Mouse (Mus musculus): Measurements from ENCODE around the gene Rgs14.

Rgs14 gene

DNA sequence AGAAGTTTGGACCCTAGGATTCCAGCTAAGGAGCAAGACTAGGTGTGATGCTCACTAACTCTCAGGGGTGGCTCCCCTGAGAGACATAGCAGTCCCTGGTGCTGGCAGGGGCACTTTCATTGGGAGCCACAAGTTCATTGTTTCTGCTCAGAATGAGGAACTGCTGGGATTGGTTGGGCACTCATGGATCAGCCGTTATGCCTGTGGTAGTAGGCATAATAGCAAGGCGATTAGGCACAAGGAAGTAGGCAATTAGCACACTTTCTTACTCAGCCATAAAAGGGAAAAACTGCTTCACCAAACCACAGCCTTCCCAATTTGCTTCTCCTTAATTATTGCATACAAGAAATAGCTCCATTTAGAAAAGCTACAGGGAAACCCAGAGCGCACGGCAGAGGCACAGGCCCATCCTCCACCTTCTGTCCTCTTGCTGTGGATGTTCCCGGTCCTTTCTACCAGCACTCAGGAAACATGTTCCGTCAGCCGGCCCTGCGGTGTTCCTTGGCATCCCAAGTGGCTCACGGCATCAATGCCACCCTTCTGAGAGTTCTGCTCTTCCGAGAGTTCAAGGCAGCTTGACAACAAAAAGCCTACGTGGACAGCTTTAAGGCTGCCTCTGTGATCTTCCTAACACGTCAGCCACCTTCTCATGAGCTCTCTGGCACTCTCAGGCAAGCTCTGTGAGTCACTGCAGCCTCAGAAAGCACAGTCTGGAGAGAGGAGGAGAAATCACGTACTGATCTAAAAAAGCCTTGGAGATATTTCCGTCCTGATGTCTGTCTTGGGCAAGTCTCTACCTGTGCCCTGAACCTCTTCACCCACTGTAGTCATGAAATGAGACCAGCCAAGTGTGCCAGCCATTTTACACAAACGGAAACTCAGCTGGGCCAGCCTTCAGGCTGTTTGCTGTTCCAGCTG is 34.7 kb downstream of the Rgs14 start:
- DNase-seq (ENCODE audit: low read depth, low spot score): no peak

DNA sequence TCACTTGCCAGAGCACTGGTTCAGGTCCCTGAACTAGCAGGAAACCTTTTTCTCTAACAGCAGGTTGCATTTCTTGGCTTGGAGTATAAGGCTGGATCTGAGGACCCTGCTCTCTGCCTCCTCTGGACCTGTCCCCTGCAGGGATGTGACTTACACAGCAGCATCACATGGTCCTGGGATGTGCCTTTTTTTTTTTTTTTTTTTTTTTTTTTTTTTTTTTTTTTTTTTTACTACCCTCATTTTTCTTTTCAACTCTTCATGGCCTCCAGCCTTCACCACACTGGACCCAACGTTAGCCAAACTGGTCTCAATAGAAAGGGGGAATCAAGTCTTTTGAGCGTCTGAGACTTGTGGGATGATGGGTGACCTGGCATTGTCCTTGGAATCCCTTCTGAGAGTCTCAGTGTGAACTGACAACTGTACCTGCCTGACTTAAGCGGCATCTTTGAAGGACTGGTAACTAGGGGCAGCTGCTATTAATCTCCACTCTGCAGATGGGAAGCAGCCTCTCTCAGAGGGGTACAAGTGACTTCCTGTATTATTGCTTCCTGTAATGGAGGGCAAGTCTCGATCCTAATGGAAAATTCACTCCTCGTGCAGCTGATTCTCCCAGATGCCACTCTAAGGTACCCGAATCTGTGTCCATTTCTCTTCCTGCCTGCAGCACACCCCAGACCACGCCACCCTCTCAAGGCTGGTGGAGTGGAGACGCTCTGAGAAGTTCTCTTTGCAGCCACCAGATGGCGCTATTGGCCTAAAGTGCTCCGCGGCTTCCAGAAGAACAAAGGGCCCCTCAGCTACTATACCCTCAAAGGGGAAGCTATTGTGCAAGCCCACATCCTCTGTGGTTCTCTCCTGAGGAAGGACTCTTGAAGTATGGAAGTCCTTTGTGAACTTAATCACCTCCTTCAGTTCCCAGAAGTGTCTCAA is 35.6 kb downstream of the Rgs14 start:
- DNase-seq (ENCODE audit: low read depth, low spot score): peak; percentile 92

DNA sequence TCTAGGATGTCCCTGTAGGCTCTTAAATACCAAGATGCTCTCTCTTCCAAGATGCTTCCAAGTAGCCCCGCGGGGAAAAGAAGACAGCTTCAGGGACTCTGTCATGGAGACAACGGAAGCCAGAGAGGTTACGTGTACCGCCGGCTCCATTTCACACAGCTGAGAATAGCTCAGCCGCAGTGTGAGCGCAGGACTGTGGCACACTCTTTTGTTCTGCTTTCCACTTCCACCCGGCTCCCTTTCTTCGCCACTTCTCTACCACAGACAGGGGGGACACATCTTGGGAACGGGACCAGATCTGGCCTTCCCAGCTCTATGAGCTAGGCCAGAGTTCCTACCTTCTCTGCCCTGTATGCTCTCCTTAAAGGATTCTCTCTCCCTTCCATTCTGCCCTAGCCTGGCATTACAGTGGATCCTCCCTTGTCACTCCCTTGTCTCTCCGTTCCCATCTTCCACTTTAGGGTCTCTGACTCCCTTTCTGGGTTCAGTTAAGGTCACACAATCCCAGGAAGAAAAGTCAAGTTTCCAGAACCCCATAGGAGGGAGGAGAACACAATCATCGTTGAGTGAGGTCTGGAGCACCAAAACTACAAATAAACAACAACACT is 36.4 kb downstream of the Rgs14 start:
- no peak for DNase-seq (ENCODE audit: low read depth, low spot score)

DNA sequence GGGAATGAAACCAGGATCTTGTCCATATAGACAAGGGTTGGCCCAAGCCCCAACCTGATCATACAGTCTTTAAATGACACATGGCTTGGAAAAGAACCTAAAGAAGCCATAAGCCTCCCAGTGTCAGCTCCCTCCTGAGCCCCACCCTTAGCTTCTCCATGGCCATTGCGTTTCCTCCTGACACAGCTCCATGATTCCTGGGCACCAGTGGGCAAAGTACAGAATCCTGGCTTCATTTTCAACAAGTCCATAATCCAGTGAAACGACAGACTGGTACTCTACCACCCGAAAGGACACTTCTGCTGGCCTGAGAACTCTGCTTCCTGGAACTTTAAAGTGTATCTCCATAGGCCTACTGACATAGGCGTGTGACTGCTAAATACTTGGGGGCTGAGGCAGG is 37.8 kb downstream of the Rgs14 start:
- no peak for DNase-seq (ENCODE audit: low read depth, low spot score)

DNA sequence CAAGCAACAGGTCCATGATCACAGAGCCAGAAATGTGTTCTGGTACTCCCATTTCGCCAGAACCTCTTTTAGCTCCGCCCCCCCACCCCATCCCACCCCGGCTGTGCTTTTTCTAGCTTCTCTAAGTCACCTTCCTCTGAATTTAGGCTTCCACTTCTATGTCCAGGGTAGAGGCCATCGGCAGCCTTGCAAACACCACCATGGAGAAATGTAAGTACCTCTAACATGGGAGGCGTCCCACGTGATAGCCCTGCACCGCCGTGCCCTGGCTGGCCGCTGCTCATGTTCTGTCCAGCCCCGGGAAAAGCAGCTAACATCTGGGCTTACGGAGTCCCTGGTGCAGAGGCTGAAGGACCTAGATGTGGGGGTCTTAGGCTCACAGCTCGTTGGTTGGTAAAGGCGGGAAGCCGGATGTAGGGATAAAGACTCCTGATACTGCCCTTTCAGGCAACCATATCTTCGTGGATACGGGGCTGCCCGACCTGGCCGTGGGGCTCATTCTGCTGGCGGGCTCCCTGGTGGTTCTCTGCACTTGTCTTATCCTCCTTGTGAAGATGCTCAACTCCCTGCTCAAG is 39.1 kb downstream of the Rgs14 start:
- DNase-seq (ENCODE audit: low read depth, low spot score): no peak

DNA sequence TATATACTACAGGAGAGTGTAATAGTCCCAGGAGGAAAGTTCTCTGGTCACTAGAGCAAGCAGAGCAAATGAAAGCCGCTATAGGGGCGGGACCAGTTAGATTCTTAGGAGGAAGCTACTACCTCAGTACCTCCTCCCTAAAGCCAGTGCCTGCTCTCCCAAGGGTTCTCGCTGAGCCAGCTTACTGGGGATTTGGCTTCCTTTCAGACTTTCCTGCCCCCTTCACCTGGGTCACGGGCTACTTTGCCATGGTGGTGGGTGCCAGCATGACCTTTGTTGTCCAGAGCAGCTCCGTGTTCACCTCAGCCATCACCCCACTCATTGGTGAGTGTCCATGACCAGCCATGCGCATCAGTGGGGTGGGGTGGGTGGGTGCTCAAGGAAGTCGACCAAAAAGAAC is 42.3 kb downstream of the Rgs14 start:
- DNase-seq (ENCODE audit: low read depth, low spot score): no peak

DNA sequence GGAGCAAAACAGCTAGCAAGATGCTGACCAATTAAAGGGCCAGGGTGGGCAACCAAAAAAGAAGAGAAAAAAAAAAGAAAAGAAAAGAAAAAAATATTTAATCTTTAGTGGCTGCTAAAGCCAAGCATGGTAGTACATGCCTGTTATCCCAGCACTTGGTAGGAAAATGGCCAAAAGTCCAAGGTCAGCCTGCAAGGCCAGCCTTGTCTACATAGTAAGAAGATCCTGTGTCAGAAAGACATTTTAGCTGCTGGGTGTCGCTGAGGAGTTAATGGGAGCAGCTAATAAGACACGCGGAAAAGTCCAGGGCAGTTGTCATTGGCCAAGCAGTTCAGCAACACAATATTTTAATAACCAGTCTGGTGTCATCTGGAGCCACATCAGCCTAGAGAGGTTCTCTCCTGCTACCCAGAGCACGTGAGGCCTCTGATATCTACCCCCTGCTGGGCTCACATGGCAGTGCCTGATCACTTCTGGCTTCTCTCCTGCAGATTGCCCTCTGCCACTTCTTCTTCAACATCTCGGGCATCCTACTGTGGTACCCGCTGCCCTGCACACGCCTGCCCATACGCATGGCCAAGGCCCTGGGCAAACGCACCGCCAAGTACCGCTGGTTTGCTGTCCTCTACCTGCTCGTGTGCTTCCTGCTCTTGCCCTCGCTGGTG is 43.2 kb downstream of the Rgs14 start:
- no peak for DNase-seq (ENCODE audit: low read depth, low spot score)

DNA sequence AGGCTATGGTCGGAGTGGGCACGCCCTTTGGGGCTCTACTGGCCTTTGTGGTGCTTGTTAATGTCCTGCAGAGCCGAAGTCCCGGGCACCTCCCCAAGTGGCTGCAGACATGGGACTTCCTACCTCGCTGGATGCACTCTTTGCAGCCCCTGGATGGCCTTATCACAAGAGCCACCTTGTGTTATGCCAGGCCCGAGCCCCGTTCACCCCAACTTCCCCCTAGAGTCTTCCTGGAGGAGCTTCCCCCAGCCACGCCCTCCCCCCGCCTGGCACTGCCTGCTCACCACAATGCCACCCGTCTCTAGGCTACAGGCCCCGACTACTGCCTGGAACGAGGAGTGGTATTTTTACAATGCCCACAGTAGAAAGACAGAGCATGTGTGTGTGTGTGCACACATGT is 43.8 kb downstream of the Rgs14 start:
- no peak for DNase-seq (ENCODE audit: low read depth, low spot score)

DNA sequence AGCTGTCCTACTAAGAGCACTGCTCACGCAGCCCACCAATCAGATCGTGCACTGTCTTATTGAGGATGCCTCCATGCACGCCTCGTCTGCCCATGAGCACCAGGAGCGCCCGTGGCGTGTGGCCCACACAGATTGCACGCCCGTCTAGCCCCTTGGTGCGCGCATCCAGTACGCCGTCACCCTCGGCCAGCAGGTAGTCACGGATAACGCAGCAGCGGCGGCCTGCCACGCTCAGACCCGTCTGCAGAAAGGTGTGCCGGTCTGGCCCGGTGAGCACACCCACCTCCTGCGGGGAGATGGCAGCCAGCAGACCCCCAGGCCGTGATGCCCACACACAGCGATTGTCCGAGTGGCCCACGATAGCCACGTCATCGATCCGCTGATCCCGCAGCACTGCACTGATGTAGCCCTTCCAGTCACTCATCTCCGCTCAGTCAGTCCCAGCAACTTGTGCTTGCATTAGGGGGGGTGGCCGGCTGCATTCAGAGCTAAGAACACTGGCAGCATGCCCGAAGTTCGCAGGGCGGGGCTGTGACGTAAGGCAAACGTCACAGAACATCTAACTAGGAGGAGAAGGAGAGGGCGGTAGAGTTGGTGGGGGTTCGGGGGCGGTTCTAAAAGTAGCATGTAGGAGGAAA is 45.3 kb downstream of the Rgs14 start, which contains the start of gene Pfn3:
TSS of gene Pfn3 (minus strand) at position 490 of the 638 bp plus-strand sequence.
- DNase-seq (ENCODE audit: low read depth, low spot score): peak; percentile 63

DNA sequence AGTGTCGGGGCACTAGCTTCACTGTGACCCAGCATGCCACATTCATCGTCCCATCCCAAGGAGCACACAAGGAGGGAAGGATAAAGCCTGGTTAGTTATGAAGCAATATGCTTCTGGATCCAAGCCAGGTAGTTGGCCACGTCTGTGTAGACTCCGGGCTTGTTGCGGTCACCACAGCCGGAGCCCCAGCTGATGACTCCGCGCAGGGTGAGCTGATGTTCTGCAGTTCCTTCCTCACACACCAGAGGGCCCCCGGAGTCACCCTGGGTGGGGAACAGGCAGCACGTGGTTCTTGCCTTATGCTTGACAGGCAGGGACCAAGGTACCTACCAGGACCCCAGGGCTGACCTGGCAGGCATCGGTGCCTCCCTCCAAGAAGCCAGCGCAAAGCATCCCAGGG is 48.5 kb downstream of the Rgs14 start:
- DNase-seq (ENCODE audit: low read depth, low spot score): peak; percentile 79

DNA sequence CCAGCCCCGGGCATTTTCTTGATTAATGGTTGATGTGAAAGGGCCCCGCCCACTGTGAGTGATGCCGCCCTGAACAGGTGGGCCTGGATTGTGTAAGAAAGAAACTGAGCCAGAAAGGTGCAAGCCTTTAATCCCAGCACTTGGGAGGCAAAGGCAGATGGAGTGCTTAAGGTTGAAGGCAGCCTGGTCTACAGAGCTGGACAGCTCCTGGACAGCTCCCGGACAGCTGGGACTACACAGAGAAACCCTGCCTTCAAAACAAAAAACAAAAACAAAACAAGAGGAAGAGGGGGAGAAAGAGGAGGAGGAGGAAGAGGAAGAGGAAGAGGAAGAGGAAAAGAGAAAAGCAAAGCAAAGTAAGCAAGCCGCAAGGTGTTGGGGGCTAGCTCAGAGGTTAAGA is 49.6 kb downstream of the Rgs14 start:
- DNase-seq (ENCODE audit: low read depth, low spot score): no peak

DNA sequence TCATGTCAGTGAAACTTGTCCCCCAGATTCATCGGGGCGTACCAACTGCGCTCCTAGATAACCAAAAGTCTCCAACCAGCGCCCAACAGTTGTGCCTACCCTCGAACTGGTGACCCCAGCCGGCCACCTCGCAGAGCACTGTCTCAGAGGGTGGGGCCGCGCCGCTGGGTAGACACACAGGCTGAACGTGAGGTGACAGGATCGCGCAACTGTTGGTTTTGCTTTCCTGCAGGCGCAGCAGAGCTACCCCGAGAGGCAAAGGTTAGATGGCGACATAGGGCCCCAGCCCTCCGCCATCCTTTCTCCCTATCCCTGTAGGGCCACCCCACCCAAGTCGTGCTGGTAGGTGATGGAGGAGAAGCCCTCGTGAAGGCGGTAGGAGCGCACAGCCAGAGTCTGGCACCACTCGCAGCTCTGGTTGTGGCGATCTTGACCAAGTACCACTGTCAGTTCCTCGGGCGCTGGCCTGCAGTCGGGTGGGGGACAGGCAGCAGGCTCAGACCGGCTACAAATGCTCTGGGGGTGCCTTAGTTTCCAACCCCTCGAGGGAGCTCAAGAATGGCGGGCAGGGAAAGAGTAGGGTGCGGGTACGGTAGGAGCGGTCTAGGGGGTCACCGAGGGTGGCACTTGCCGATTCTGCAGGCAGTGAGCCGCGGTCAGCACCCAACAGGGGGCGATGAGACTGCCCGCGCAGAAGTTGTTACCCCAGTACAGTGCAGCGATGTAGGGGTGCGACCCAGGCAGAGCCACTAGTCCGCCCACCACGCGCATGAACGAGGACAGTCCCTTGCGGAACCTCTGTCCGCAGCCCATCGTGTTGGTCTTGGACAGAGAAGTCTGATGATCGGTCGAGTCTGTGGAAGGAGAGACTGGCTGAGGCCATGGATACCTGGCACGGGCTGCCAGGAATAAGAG is 50.7 kb downstream of the Rgs14 start:
- no peak for DNase-seq (ENCODE audit: low read depth, low spot score)

DNA sequence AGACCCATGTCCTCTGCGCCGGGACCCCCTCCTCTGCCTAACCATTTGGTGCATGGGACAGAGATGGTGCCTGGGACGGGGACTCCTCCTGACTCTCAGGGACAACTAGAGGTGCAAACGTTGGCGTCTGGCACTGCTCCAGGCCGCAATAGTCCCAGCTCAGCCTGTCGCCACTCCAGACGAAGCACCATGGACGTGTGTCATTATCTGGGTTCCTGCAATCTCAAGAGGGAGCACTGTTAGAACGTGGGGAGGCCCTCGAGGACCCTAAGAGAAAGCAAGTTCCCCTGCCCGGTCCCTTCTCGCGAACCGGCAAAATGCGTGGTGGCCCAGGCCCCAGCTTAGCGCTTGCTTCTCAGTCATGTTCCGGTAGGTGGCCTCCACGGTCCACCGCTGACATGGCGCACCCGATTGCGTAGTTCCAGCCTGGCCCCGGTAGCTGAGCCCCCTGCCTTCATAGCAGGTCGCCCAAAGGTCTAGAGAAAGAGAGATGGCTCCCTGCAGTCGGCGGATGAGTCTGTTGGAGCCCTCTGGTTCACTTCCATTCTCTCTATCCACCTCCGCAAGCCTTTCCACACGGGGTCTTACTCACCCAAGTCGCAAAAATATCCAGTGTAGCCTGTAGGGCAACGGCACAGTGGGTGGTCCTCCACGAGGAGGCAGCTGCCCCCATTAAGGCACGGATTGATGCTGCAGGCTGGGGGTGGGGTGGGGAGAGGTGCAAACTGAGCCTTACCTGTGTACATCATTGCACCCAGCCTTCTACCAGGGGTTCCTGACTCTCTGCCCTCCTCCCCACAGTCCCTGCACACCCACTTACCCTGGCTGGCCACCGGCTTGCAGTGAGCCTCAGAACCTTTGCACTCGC is 51.6 kb downstream of the Rgs14 start:
- peak; percentile 41 for DNase-seq (ENCODE audit: low read depth, low spot score)

DNA sequence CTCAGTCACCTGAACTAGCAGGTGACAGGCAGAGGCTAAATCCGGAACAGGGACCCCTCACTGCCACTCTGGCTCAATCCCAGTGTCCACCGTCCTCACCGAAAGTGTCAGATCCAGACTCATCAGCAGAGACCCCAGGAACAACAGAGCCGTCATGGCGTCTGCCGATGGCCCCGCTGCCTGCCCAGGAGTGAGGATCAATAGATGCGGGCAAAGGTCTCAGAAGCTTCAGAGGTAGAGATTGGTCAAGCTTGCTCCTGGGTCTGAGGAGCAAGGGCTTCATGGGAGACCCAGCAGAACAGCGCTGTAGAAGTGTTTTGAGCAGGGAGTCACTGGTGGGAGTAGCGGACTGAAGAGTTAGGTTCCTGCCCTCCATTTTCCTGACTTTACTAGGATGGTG is 57.1 kb downstream of the Rgs14 start, which contains the start of gene F12:
TSS of gene F12 (minus strand) at position 181 of the 400 bp plus-strand sequence.
- no peak for DNase-seq (ENCODE audit: low read depth, low spot score)

DNA sequence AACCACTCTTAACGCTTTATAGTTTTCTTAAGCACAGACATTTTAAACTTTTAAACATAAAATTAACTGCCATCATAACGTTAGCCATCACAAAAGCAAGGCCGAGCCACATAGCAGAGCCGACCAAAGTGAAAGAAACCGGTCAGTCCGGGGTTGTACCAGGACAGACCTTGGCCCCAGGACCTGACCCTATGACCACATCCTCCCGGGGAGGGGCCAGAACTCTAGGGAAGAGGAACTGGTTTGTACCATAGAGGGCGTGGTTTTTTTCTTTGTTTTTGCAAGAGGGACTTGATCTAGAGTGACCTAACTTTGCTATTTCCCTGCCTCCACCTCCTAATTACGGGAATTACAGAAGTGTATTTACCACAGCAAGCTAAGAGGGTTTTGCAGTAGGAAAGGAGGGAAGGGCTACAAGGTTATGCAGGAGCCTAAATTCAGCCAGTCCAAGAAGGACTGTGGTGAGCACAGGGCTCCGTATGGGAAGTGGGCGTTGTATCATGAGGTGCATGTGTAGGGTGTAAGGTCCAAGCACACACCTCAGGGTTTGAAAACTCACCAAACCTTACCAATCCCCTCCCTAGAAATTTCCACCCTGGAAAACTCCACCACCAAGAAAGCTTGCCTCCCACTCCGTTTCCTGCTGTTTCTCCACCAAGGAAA is 59.8 kb downstream of the Rgs14 start:
- no peak for DNase-seq (ENCODE audit: low read depth, low spot score)

DNA sequence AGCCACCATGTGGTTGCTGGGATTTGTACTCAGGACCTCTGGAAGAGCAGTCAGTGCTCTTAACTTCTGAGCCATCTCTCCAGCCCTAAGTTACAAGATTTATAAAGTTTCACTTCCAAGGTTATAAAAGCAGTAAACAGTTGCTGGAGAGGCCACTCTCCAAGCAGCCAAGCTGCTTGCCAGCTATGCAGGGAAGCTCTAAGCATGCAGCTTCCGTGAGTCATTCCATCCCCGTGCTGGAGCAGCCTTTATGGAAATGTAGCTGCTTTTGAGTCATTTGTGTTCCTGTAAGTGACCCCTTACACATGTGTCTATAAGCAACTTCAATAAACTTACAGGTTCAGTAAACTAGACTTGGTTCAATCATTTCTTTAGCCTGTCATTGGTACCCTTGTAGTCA is 61.0 kb downstream of the Rgs14 start:
- DNase-seq (ENCODE audit: low read depth, low spot score): no peak

DNA sequence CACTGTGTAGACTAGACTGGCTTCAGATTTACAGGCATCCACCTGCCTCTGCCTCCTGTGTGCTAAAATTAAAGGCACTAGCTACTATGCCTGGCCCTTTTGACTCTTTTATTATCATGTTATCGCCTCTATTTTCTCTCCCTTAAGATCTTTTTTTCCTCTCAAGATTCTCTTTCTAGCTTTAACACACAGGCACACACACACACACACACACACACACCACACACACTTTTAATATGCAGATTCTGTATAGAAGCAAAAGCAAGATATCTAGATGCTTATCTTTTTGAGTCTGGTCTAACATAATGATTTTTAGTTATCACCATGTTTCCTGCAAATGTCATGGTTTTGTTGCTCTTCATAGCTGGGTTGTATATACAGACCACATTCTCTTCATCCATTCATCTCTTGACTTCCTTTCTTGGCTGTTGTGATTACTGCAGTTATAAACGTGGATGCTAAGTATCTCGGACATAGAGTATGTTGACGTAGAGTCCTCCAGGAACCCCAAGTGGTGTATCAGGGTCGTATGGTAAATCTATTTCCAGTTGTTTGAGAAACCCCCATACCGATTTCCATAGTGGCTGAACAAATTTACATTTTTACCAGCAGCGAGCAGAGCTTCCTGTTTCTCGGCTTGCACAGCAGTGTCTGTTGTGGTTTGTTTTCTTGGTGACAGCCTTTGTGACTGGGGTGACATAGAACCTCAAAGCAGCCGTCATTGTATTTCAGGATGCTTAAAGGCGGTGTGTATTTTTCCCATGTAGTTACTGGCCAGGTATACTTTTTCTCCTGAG is 62.6 kb downstream of the Rgs14 start:
- DNase-seq (ENCODE audit: low read depth, low spot score): no peak

Data from forelimb bud, embryonic 11.5 days (tissue).